Mouse (Mus musculus) lung, postnatal 0 days (tissue): Measurements from ENCODE around the gene Stpg3. TPM values are rescaled to one million over a fixed set of nuclear protein-coding genes. Genes with fewer than 3 reads are reported as not detected.

ENCODE experiments used
- ATAC-seq: fragments of 200-750 bp; cut with Nextera tagmentation; 2 replicates; pipeline ENCODE4 v1.8.0; 2017; ENCODE audit warnings: moderate library complexity
- DNase-seq: peaks from one replicate; pipeline ENCODE4 v3.0.0-alpha.2; 2016; ENCODE audit warnings: low spot score
- H3K27ac ChIP-seq: fragments of 300-500 bp; sonication (generic); 2 replicates; pipeline ENCODE4 v1.5.1; 2014; ENCODE audit warnings: antibody characterized with exemption, mild to moderate bottlenecking, low read length, mixed read lengths
- H3K27me3 ChIP-seq: fragments of 300-500 bp; sonication (generic); replicated peaks from 2 replicates; pipeline ENCODE4 v1.6.1; 2014; ENCODE audit warnings: low read length, mixed read lengths; ENCODE audit not compliant: insufficient read depth
- H3K36me3 ChIP-seq: fragments of 300-500 bp; sonication (generic); 2 replicates; pipeline ENCODE4 v1.6.1; 2014; ENCODE audit warnings: low read length, mixed read lengths; ENCODE audit not compliant: insufficient read depth
- H3K4me1 ChIP-seq: fragments of 300-500 bp; sonication (generic); 2 replicates; pipeline ENCODE4 v1.6.1; 2014; ENCODE audit warnings: antibody characterized with exemption, low read depth, low read length, mixed read lengths; ENCODE audit not compliant: insufficient read depth
- H3K4me2 ChIP-seq: fragments of 300-500 bp; sonication (generic); replicated peaks from 2 replicates; pipeline ENCODE4 v1.6.1; 2014; ENCODE audit warnings: low read depth, mild to moderate bottlenecking, low read length, moderate library complexity, mixed read lengths
- H3K4me3 ChIP-seq: fragments of 300-500 bp; sonication (generic); 2 replicates; pipeline ENCODE4 v1.5.1; 2014; ENCODE audit warnings: low read depth, low read length
- H3K9ac ChIP-seq: fragments of 300-500 bp; sonication (generic); replicated peaks from 2 replicates; pipeline ENCODE4 v1.6.1; 2014; ENCODE audit warnings: low read depth, mild to moderate bottlenecking
- H3K9me3 ChIP-seq: fragments of 300-500 bp; sonication (generic); 2 replicates; pipeline ENCODE4 v1.6.1; 2016; ENCODE audit warnings: low read length, mixed read lengths
- CTCF ChIP-seq: IDR thresholded peaks from 2 replicates; pipeline ENCODE4 v1.5.1; 2016; ENCODE audit warnings: antibody characterized with exemption, mild to moderate bottlenecking
- EP300 ChIP-seq: IDR thresholded peaks from 2 replicates; pipeline ENCODE4 v1.6.1; 2016; ENCODE audit warnings: antibody characterized with exemption, mild to moderate bottlenecking, control low read depth
- WGBS: fragments of 180-500 bp; shearing (Covaris S2); extraction: QIAGEN DNeasy Blood & Tissue Kit; methylation state at CpG from one replicate; pipeline ENCODE4 v1.1.7; 2014; 5-methylcytosine and 5-hydroxymethylcytosine counted together
- polyA plus RNA-seq: library from polyadenylated mRNA; unstranded; fragments of >200 nt; fragmentation: Nextera tagmentation; extraction: Ambion mirVana; gene quantifications from 2 replicates; pipeline ENCODE4 v1.2.1, GENCODE M21; 2015

Stpg3 gene
- polyA plus RNA-seq, 1 experiment from 2014 or later = 0.12 TPM

DNA sequence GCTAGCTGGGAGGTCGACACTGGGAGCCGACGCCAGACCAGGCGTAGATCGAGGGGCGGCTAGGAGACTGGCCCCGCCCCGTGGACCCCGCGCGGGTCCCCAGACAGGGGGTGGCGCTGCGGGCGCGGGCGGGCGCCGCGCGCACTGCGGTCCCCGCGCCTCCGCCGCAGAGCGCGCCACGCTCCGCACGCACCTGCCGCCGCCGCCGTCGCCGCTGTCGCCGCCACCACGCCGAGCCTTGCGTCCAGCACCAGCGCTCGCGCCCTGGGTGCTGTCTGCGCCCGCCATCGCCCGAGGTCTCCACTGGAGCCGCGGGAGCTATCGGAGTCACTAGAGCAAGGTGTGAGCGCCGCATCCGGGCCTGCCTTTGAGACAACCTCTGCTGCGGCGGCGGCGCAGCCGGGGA lies 27.7 kb upstream of the Stpg3 start, which contains the start of the genes Rnf208 and Cysrt1:
TSS of gene Rnf208 (plus strand) at position 155 of the 406 bp plus-strand sequence.
TSS of gene Cysrt1 (minus strand) at position 352 of the 406 bp plus-strand sequence.
- no peak for ATAC-seq
- H3K9me3 ChIP-seq = no peaks in the 10 kb centered on the region
- no peak for DNase-seq
- peak within 1 kb of the TSS; percentile 16; the same call in 1 of the 2 replicates for H3K27ac ChIP-seq
- 1% methylated on average over 43 of the region's 59 CpGs for WGBS
- H3K4me3 ChIP-seq = peak within 1 kb of the TSS; percentile 44
- H3K36me3 ChIP-seq = no peaks in the 10 kb centered on the region
- peaks cover 11% of the 10 kb centered on the region for H3K4me1 ChIP-seq
- TF ChIP-seq EP300 = no peak
- no peak for TF ChIP-seq CTCF
- H3K27me3 ChIP-seq = peaks cover 9% of the 10 kb centered on the region; the same call in 1 of the 2 replicates
- H3K4me2 ChIP-seq = peak within 1 kb of the TSS; percentile 79
- H3K9ac ChIP-seq = no peak within 1 kb of the TSS

DNA sequence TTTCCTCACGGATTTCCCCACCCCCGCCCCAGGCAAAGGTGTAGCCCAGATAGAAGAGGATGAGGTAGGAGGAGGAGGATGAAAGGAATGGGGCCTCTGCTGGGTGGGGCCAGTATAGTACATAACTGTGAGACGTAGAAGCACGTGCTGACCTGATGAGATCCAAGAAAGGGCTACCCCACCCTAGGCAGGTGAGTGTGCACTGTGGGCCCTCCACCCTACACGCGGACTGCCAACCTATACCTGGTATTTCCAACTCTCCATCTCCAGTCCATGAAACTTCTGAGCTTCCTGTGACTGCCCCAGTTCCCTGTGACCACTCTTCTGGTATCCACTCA lies 27.0 kb upstream of the Stpg3 start:
- peak; percentile 32 for ATAC-seq
- WGBS = 12% methylated on average over 6 of the region's 6 CpGs
- peak overlapping the region; percentile 44; the same call in 1 of the 2 replicates for H3K4me3 ChIP-seq

DNA sequence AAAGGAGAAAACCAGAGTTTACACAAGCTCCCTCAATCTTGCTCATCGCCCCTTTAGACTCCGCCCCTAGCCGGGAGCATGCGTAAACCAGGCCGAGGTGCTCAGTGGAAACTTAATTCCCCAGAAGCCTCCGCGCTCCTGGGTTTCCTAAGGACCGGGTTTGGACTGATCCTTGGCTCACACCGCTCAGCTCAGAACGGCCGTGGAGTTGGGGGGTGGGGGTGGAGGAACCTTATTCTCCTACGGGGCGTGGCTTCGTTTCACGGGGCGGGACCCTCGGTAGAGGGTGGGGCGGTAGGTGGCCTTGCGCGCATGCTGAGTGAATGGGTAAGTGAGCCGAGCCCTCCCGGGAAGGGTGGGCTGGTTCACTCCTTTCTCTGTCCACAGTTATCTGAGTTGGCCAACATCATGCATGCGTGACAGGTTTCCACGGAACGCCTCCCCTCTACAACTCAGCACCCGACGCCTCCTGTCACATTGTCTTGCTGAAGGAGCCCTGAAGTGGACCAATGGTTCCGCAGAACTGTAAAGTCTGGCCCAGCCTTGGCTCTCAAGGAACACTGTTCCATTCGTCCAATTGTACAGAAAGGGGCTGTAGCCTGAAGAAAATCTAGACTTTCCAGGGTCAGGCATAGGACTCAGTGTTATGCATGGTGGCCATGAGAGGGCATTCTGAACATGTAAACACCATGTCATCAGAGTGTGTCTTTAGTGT lies 26.4 kb upstream of the Stpg3 start:
- Histone ChIP-seq H3K27me3 (peaks cover 9% of the 10 kb centered on the region; the same call in 1 of the 2 replicates), H3K36me3 (no peaks in the 10 kb centered on the region), H3K9ac (no peak overlapping the region), H3K4me2 (peak overlapping the region; percentile 79), H3K4me3 (peak overlapping the region; percentile 44), H3K9me3 (no peaks in the 10 kb centered on the region), H3K4me1 (peaks cover 11% of the 10 kb centered on the region), H3K27ac (peak overlapping the region; percentile 16; the same call in 1 of the 2 replicates)
- WGBS = 2% methylated on average over 29 of the region's 29 CpGs
- TF ChIP-seq EP300 (no peak; the same call in 1 of the 2 replicates), CTCF (no peak; the same call in 1 of the 2 replicates)
- peak; percentile 88 for DNase-seq
- ATAC-seq = peak; percentile 85

More for the DNA sequence above, 27.0 kb upstream of the Stpg3 start:
- H3K36me3 ChIP-seq = no peaks in the 10 kb centered on the region
- DNase-seq = peak; percentile 51
- H3K9ac ChIP-seq = no peak overlapping the region
- peaks cover 9% of the 10 kb centered on the region; the same call in 1 of the 2 replicates for H3K27me3 ChIP-seq
- H3K27ac ChIP-seq = peak overlapping the region; percentile 16; the same call in 1 of the 2 replicates
- H3K4me1 ChIP-seq = peaks cover 11% of the 10 kb centered on the region
- no peak for TF ChIP-seq CTCF
- 0 out of 2 replicates have a peak, but pooled peaks have one; percentile 26 for TF ChIP-seq EP300
- no peaks in the 10 kb centered on the region for H3K9me3 ChIP-seq
- peak overlapping the region; percentile 79 for H3K4me2 ChIP-seq

DNA sequence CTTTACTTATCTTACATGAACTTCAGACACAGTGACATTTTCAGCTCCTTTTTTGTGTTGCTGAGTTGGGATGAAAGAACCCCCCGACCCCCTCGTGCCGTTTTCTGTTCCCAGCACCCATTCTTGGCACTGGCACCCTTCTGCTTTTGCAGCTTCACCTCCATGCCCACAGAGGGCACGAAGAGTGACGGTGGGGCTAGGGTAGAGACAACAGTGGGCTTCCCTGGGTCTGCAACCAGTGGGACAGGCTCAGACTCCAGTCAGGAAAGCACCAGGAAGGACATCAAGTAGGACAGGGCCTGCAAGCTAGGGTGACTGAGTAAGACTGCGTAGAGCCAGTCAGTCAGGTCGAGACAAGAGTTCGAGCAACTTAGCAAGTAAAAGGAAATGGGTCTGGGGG lies 25.9 kb upstream of the Stpg3 start:
- no peaks in the 10 kb centered on the region for H3K36me3 ChIP-seq
- H3K4me3 ChIP-seq = no peak overlapping the region
- H3K9ac ChIP-seq = no peak overlapping the region
- 46% methylated on average over 8 of the region's 8 CpGs for WGBS
- H3K4me1 ChIP-seq = peaks cover 11% of the 10 kb centered on the region
- TF ChIP-seq CTCF (no peak), EP300 (no peak)
- H3K9me3 ChIP-seq = no peaks in the 10 kb centered on the region
- H3K27ac ChIP-seq = no peak overlapping the region
- no peak for ATAC-seq
- DNase-seq = no peak
- peak overlapping the region; percentile 79 for H3K4me2 ChIP-seq
- H3K27me3 ChIP-seq = peaks cover 9% of the 10 kb centered on the region; the same call in 1 of the 2 replicates

DNA sequence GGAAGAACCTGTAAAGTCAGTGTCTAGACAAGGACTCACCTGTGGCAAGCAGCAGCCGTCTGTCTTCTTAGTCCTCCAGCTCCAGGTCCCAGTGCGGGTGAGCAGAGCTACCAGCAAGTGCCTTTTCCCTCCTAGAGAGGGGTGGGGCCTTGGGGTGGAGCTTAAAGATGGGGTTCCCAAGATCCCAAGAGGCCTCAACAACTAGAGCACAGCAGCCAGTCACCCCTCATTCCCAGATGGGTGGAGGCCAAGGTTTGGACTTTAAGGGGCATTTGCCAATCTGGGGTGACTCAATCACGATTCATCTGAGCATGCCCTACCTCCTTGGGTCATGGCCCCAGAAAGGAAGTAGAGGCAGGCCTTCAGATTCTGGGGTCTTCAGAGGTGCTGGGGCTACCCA lies 25.3 kb upstream of the Stpg3 start:
- TF ChIP-seq EP300 = no peak
- no peak for TF ChIP-seq CTCF
- no peaks in the 10 kb centered on the region for H3K9me3 ChIP-seq
- H3K4me2 ChIP-seq = no peak overlapping the region
- H3K27ac ChIP-seq = no peak overlapping the region
- WGBS = 77% methylated on average over 3 of the region's 3 CpGs
- no peaks in the 10 kb centered on the region for H3K36me3 ChIP-seq
- peaks cover 9% of the 10 kb centered on the region; the same call in 1 of the 2 replicates for H3K27me3 ChIP-seq
- no peak overlapping the region for H3K9ac ChIP-seq
- ATAC-seq (no peak), DNase-seq (no peak)
- H3K4me1 ChIP-seq = peaks cover 11% of the 10 kb centered on the region
- H3K4me3 ChIP-seq = no peak overlapping the region

DNA sequence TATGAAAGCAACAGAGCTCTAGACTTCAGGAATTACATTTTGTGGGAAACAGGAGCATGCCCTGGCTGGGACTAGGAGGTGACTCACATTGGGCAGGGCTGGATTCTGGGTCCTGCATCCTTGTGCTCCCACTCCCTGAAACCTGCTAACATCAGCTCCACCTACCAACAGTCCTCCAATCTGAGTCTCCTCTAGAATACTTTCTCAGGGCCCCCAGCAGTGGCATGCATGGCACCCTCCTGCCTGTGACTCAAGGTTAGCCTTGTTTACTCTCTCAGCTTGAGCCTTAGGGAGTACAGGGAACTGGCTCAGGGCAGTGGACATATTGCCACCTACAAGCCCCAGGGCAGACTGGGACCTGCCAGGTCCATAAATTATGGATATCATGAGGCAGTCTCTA lies 23.7 kb upstream of the Stpg3 start:
- H3K36me3 ChIP-seq = no peaks in the 10 kb centered on the region
- peak overlapping the region; percentile 69 for H3K27ac ChIP-seq
- H3K4me3 ChIP-seq = no peak overlapping the region
- peaks cover 11% of the 10 kb centered on the region for H3K4me1 ChIP-seq
- no peaks in the 10 kb centered on the region for H3K9me3 ChIP-seq
- no peak overlapping the region for H3K4me2 ChIP-seq
- peak; percentile 70 for DNase-seq
- TF ChIP-seq EP300 (no peak; the same call in 1 of the 2 replicates), CTCF (no peak)
- peaks cover 9% of the 10 kb centered on the region; the same call in 1 of the 2 replicates for H3K27me3 ChIP-seq
- ATAC-seq = peak; percentile 43
- H3K9ac ChIP-seq = no peak overlapping the region
